16 mouse cellular contexts compared by ENCODE assay signal in the genomic region with DNA sequence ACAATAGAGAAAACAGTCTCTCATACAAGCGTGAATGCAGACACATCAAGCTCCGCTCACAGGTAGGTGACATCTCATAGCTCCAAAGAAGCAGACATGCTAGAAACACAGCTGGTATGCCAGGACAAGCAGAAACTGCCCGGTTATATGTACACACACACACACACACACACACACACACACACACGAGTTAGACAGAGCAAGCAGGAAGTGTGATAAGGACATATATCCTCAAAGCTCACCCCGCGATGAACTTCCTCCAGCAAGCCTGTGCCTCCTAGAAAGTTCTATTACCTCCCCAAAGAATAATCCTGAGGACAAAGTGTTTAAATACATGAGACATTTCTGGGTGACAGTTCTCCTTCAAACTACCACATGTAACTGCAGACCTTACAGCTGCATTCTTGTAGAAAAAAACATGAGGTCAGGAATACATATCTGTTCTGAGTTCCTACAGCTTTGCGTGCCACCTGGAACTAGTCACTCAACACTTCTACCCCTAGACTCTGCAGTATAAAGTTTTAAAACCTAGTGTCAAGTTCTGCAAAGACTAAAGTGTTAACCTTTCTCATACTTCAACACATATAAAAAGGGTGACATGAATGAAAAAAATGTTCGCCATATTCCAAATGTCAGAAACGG. TPM values are rescaled to one million over a fixed set of nuclear protein-coding genes. Genes with fewer than 3 reads are reported as not detected.
DNase-seq lines count a peak whose midpoint lies in the region; ATAC-seq and TF ChIP-seq lines count a peak whose summit lies in the region.
"Had no signal": no experiment of that assay in that cellular context is flagged by ENCODE, and none has a peak within 500 bp of the region (broad histone marks: within the 10 kb centered on the region; RNA-seq: fewer than 3 reads in every experiment).

No protein-coding gene starts in this region.

- H3K36me3 ChIP-seq in heart, embryonic 10.5 days = no peaks in the 10 kb centered on the region
- no peaks in the 10 kb centered on the region for H3K36me3 ChIP-seq in heart, adult 2 months (ENCODE audit: control insufficient read depth, insufficient read depth, low read length)
- H3K36me3 ChIP-seq in megakaryocyte, embryonic 14.5 days (replicated peaks; ENCODE audit: low read length) = peaks cover 9% of the 10 kb centered on the region
- H3K36me3 ChIP-seq in liver, embryonic 13.5 days = no peaks in the 10 kb centered on the region
- H3K36me3 ChIP-seq: embryonic facial prominence, embryonic 12.5 days; kidney, embryonic 15.5 days had no signal

- peaks cover 6% of the 10 kb centered on the region; the same call in 1 of the 2 replicates for H3K4me1 ChIP-seq in heart, embryonic 10.5 days
- H3K4me1 ChIP-seq in heart, adult 2 months (ENCODE audit: control insufficient read depth, insufficient read depth, low read length) = no peaks in the 10 kb centered on the region
- peaks cover 59% of the 10 kb centered on the region for H3K4me1 ChIP-seq in megakaryocyte, embryonic 14.5 days
- peaks cover 9% of the 10 kb centered on the region for H3K4me1 ChIP-seq in liver, embryonic 13.5 days (replicated peaks)
- H3K4me1 ChIP-seq: embryonic facial prominence, embryonic 12.5 days; kidney, embryonic 15.5 days had no signal

- no peak for TF ChIP-seq POLR2A in heart, adult 2 months (IDR thresholded peaks at IDR 0.05; ENCODE audit: insufficient read depth, low read depth, low read length)

- ATAC-seq in megakaryocyte, adult 5-6 weeks (ENCODE audit: poor library complexity, severe bottlenecking) = no peak
- ATAC-seq in liver, embryonic 13.5 days (ENCODE audit: low read depth) = peak; percentile 47; the same call in 1 of the 2 replicates
- ATAC-seq: forebrain, embryonic 14.5 days; Patski had no signal

- intact Hi-C loops in heart, adult 2 months (cut with DNase I) = no loop called here

- no peak overlapping the region for H3K9ac ChIP-seq in heart, adult 2 months (ENCODE audit: low read depth, low read length)
- H3K9ac ChIP-seq in liver, embryonic 13.5 days = no peak overlapping the region
- H3K9ac ChIP-seq: embryonic facial prominence, embryonic 12.5 days; kidney, embryonic 15.5 days had no signal

- H3K4me2 ChIP-seq in liver, embryonic 13.5 days = no peak overlapping the region
- H3K4me2 ChIP-seq: embryonic facial prominence, embryonic 12.5 days; kidney, embryonic 15.5 days had no signal

- no peaks in the 10 kb centered on the region for H3K27me3 ChIP-seq in heart, embryonic 10.5 days (ENCODE audit: insufficient read depth, poor library complexity, severe bottlenecking)
- H3K27me3 ChIP-seq in heart, adult 2 months (ENCODE audit: control insufficient read depth, insufficient read depth, low read length) = no peaks in the 10 kb centered on the region
- H3K27me3 ChIP-seq in megakaryocyte, embryonic 14.5 days (replicated peaks) = no peaks in the 10 kb centered on the region
- H3K27me3 ChIP-seq in liver, embryonic 13.5 days = no peaks in the 10 kb centered on the region
- H3K27me3 ChIP-seq: embryonic facial prominence, embryonic 12.5 days; kidney, embryonic 15.5 days; Patski had no signal

- WGBS in heart, embryonic 10.5 days = 55% methylated on average over 9 of the region's 9 CpGs
- WGBS in heart, adult 2 months = 51% methylated on average over 9 of the region's 9 CpGs
- WGBS in liver, embryonic 13.5 days (ENCODE audit: insufficient replicate concordance) = 39% methylated on average over 9 of the region's 9 CpGs

- peak overlapping the region; percentile 10; the same call in 1 of the 2 replicates for H3K27ac ChIP-seq in heart, embryonic 10.5 days
- H3K27ac ChIP-seq in heart, adult 2 months = no peak overlapping the region
- H3K27ac ChIP-seq in liver, embryonic 13.5 days = no peak overlapping the region
- H3K27ac ChIP-seq: embryonic facial prominence, embryonic 12.5 days; kidney, embryonic 15.5 days had no signal

- no peak for DNase-seq in heart, embryonic 10.5 days (ENCODE audit: low spot score)
- DNase-seq in heart, adult 2 months = no peak
- no peak for DNase-seq in liver, embryonic 13.5 days
- DNase-seq in thymus, postnatal 25 days = peak; percentile 29
- DNase-seq in spleen, postnatal 14 days (ENCODE audit: low spot score in 2 of 2) = no peak
- DNase-seq in gastrocnemius, postnatal 25 days = no peak
- DNase-seq: adrenal gland, postnatal 14 days; cerebellum, adult 11 months; lung, postnatal 4 days had no signal

- no peak for TF ChIP-seq CTCF in heart, adult 2 months (IDR thresholded peaks at IDR 0.05)

- H3K79me2 ChIP-seq in heart, adult 2 months (replicated peaks; ENCODE audit: control insufficient read depth, insufficient read depth, low read length) = no peaks in the 10 kb centered on the region

- TF ChIP-seq EP300 in heart, adult 2 months (IDR thresholded peaks at IDR 0.05; ENCODE audit: insufficient read depth, low read depth, low read length) = no peak

- H3K4me3 ChIP-seq in heart, embryonic 10.5 days = no peak overlapping the region
- H3K4me3 ChIP-seq in heart, adult 2 months = no peak overlapping the region
- H3K4me3 ChIP-seq in megakaryocyte, embryonic 14.5 days (replicated peaks) = peak overlapping the region; percentile 33
- H3K4me3 ChIP-seq in liver, embryonic 13.5 days (replicated peaks) = no peak overlapping the region
- H3K4me3 ChIP-seq: embryonic facial prominence, embryonic 12.5 days; kidney, embryonic 15.5 days had no signal

- no peaks in the 10 kb centered on the region for H3K9me3 ChIP-seq in heart, embryonic 10.5 days
- no peaks in the 10 kb centered on the region for H3K9me3 ChIP-seq in megakaryocyte, embryonic 14.5 days
- no peaks in the 10 kb centered on the region for H3K9me3 ChIP-seq in liver, embryonic 13.5 days (replicated peaks)
- H3K9me3 ChIP-seq: embryonic facial prominence, embryonic 12.5 days; kidney, embryonic 15.5 days had no signal

RNA-seq across cellular contexts. Expression of gene Nr1h4, which starts 11.5 kb away (rescaled TPM):
- 0.16 and 0.57 TPM in 2 replicates for polyA plus RNA-seq in heart, embryonic 10.5 days (2016; fragmentation: Nextera tagmentation; extraction: Ambion mirVana)
- under 1 TPM; 0.23 to 0.48 TPM for total RNA-seq in heart, adult 2 months (2021)
- polyA plus RNA-seq in heart, adult 2 months (2012; rRNA removed) = 0.20 and 0.61 TPM in 2 replicates
- 0.16 TPM in 1 of 2 replicates, not detected in the other for polyA plus RNA-seq in megakaryocyte, embryonic 14.5 days (2012; ENCODE audit: insufficient read depth, low replicate concordance)
- total RNA-seq in megakaryocyte, adult 5-6 weeks (2015) = not detected in 2 replicates
- not detected in 2 replicates for total RNA-seq in megakaryocyte, adult 5-6 weeks (2017)
- 2.9 and 3.7 TPM in 2 replicates for polyA plus RNA-seq in liver, embryonic 13.5 days (2015; fragmentation: Nextera tagmentation; extraction: Ambion mirVana)
- total RNA-seq in gastrocnemius, postnatal 25 days (2021) = not detected
- polyA plus RNA-seq: embryonic facial prominence, embryonic 12.5 days; neural tube, embryonic 11.5 days had no signal
